Mouse (Mus musculus): ENCODE data around the gene Alg14.

The Alg14 gene

GRCm38 (mm10) chr3:121370830-121371526 is 79.4 kb downstream of the Alg14 start:
- DNase-seq, result no peak

GRCm38 (mm10) chr3:121371527-121372220 is 80.1 kb downstream of the Alg14 start:
- no peak for DNase-seq

GRCm38 (mm10) chr3:121373897-121374441 is 82.4 kb downstream of the Alg14 start:
- no peak for DNase-seq

DNA sequence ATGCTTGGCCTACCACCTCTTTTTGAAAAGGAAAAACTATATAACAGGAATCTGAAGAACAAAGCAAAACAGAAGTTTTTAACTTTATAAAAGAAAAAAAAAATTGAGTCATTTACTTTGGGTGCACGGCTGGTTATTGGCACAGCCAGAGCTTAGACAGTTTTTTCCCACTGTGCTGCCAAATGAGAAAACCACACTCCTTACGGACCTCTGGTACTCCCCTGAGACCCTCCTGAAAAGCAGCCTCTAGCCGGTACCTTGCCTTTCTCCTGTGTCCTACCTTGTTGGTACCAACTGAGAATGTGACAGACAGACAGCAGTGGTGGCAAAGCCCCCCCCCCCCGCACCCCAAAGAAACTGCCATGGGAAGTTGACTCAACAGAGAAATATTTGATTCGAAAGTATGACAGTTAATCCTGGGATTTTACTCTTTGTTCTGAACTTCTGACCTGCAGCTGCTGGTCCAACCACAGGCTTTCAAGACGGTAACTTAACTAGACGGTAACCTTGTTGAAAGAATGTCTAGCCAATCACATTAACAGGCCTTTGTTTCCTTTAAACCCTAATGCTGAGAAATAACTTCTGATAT is 84.1 kb downstream of the Alg14 start:
- no peak for DNase-seq

DNA sequence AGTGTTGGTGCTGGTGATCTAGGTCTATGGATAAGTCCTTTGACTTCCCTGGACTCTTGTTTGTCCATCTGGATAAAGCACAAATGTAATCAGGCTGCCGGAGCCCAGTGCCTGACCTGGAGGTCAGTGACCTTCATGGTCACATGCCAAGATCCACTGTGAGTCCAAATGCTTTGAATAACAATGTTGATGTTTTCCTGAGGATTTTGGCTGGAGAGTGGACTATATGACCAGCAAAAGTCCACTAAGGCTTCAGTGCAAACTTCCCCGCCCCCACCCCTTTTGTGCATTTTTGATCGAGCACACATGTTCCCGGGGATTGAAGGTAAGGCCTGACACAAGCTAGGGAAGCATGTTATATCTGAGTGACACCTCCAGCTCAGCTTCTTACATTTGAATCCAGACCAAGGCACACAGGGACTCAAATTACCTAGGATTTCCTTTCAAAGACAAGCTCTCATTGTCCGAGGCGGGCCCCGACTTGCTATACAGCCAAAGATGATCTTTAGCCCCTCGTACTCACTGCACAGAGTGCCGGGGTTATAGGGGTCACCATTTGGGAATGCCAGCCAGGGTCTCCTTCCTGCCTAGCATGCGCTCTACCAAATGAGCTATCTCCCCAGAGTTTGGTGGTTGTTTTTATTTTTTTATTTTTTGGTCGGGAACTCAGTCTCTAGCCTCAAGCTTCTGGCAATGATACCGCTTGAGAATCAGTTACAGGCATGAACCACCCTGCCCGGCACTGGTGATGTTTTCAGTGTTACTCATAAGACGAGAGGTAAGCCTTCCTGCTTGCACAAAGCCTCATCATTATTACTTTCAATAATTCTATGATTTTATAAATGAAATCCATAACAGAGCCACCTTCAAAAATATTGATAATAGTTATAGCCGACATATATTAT is 87.4 kb downstream of the Alg14 start:
- no peak for DNase-seq

GRCm38 (mm10) chr3:121379699-121380098 is 88.1 kb downstream of the Alg14 start:
- no peak for DNase-seq

DNA sequence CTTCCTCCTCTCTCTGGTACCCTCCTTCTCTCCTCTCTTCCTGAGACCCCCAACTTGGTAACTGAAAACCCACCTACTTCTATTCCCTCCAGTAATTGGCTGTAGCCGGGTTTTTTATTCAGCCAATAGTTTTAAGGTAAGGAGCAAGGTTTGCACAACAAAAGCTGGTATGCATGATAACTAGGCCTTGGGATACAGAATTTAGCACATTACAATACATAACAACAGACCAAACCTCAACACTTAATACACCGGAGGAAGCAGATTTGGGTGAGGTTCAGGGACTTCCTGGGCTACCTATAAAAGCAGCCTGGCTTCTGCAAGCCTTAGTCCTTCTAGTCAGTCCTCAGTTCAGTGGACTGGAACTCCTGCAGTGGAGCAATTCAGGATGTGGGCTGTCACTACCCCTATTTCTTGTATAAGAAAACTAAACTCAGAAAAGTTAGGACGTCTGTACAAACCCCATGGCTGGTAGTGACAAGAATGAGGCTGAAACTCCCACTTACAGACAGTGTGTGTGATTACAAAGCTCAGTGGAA is 96.0 kb downstream of the Alg14 start:
- no peak for DNase-seq

DNA sequence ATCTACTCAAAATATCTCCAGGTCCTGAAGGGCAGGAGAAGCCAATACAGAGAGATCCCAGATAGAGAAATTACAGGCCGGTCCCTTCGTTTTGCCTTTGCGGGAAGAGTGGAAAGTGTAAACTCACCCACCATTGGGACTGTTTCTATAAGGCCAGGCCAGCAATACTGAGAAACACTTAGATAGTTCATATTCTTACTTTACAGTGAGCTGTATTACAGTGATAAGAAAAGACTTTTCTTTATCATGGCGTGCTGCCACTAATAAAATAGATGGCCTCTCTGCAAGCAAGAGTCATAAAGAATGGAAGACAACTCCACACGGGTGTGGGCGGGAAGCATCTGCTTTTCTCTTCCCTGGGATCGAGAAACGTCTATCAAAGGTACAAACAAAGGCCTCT is 97.8 kb downstream of the Alg14 start:
- DNase-seq, result no peak

DNA sequence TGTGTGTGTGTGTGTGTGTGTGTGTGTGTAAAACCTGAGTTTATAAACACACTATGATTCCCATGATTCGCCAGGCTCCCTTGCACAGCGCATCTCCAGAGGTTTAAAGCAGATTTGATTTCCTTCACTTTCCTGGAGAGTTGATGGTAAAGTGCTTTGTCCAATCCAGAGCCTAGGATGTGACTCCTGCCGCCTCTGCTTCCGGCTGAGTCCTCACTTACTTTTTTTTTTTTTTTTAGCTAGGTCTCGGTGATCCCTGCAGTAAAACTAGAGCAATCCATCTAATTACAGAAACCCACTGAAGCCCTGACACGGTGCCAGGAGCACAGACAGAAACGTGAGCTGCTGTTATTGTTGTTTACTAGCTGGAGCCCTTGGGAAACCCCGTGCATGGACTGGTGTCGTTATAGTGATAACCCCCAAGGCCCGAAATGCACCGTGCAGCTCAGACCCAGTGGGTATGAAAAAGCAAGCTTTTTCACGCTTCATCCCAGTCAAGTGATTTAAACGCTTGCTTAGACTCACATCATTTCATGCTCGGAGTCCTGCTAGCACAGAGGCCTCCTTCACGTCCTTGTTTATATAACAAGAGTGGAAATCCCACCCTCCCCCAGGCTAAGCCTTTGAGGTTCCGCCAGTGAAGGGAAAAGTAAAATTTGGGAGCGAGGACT is 98.4 kb downstream of the Alg14 start:
- no peak for DNase-seq

GRCm38 (mm10) chr3:121390724-121391123 is 99.2 kb downstream of the Alg14 start:
- DNase-seq, result no peak

- DNase-seq, result no peak
Observed at GRCm38 (mm10) chr3:121395588-121396295, 104.2 kb downstream of the Alg14 start.

DNA sequence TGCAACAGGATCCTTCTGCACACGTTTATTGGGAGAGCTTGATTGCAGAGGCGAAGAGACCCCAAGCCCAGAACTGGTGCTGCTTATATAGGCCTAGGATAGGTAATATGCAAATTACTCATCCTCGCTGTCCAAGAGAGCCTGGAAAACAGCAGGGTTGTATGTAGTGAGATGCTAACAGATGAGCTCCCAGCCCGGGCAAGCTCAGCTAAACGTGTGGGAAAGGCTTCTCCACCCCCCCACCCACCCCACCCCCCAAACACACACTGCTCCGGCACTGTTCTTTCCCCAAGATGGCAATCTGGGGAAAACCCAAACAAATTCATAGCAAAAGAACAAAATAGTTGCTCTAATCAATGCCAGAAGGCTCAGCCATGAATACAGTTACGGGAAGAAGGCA is 105.0 kb downstream of the Alg14 start:
- no peak for DNase-seq

GRCm38 (mm10) chr3:121397007-121397406 is 105.4 kb downstream of the Alg14 start:
- DNase-seq, result no peak

GRCm38 (mm10) chr3:121401384-121401783 is 109.8 kb downstream of the Alg14 start:
- DNase-seq, result no peak

GRCm38 (mm10) chr3:121402096-121402495 is 110.5 kb downstream of the Alg14 start:
- no peak for DNase-seq

DNA sequence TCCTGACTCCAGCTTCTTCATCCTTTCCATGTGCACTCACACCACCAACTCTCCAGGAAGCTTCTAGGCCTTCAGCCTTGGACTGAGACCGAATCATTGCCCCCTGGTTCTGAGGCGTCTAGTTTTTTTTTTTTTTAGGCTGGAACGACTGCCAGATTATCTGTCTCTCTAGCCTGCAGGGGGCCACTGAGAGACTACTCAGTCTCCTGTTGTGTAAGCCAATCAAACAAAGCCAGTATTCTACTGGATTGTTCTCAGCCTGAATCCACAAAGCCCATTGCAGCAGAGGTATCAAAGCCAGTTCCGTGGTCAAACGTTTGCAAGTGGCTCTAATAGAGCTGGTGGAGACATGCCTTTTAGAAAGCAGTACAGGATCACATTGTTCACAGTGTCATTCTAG is 111.9 kb downstream of the Alg14 start:
- DNase-seq, result no peak

DNA sequence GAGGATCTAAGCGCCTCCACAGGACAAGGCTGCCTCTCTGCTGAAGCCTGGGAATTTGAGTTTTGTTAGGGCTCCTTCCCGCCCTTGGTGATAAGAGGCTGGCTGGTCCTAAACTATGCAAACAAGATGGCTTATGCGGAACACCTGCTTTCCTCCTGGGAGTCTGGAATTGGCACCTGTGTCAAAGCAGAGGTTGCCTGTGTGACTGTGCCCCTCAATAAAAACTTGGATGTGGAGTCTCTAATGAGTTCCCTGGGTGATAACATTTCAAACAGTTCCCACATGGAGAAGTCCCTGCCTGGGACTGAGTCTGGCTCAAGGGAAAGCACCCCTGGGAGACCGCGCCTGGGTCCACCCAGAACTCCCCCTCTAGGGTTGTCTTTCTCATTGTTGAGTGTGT is 113.5 kb downstream of the Alg14 start:
- no peak for DNase-seq

DNA sequence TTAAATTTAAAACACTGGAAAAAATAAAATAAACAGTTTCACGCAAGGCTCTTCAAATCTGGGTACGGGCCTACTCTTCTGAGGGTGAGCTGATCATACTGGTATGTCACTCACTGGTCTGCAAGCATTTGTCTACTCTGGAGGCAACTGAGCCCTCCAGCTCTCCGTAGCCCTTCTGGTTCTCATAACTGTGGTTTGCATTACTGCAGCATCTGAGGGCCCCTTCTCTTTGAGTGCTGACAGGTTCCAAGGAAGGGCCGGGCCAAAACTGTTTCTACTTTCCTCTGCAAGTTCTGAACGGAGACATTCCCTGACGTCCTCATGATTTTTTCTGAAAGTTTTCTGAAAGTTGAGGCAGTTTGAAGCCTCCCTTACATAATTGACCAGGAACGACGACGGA is 115.8 kb downstream of the Alg14 start:
- DNase-seq, result no peak

DNA sequence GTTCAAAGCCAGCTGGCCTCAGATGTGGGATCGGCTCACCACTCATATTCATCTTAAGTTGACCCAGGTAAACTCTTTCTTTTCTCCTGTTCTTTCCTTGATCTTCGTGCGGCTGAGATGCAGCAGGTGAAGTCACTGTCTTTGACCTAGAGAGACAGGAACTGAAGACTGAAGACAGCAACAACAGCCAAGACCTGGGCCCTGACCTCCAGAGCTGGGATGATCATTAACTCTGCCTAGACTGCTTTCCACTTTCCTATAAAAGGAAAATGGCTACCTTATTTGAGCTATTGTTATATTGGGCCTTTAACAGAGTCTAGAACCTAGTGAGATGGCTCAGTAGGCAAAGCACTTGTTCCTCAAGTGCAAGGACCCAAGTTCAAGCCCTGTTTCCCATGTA is 116.8 kb downstream of the Alg14 start:
- DNase-seq, result no peak

GRCm38 (mm10) chr3:121411450-121411849 is 119.9 kb downstream of the Alg14 start:
- DNase-seq, result no peak

All from cerebellum, adult 9-10 months (tissue).